Mouse (Mus musculus) thymus, adult 2 months (tissue): Measurements from ENCODE around the gene Lrrc27. TPM values are rescaled to one million over a fixed set of nuclear protein-coding genes. Genes with fewer than 3 reads are reported as not detected.

Experiments used
- DNase-seq: peaks from one replicate; pipeline ENCODE4 v3.0.0; 2021
- H3K27ac ChIP-seq: fragments of 200-500 bp; 2 replicates; pipeline ENCODE4 v1.5.1; 2012; ENCODE audit warnings: low read length, control low read depth; ENCODE audit not compliant: control insufficient read depth, insufficient read depth
- H3K27me3 ChIP-seq: fragments of 200-500 bp; 2 replicates; pipeline ENCODE4 v1.6.1; 2012; ENCODE audit warnings: mild to moderate bottlenecking, low read length, moderate library complexity, mixed read lengths; ENCODE audit not compliant: control insufficient read depth, insufficient read depth
- H3K36me3 ChIP-seq: fragments of 200-500 bp; 2 replicates; pipeline ENCODE4 v1.6.1; 2012; ENCODE audit warnings: mild to moderate bottlenecking, low read length, moderate library complexity; ENCODE audit not compliant: control insufficient read depth, insufficient read depth
- H3K4me1 ChIP-seq: fragments of 200-500 bp; replicated peaks from 2 replicates; pipeline ENCODE4 v1.6.1; 2012; ENCODE audit warnings: low read length; ENCODE audit not compliant: control insufficient read depth, insufficient read depth
- H3K4me3 ChIP-seq: fragments of 200-500 bp; 2 replicates; pipeline ENCODE4 v1.5.1; 2012; ENCODE audit warnings: mild to moderate bottlenecking, low read length, control low read depth, moderate library complexity; ENCODE audit not compliant: control insufficient read depth, insufficient read depth
- CTCF ChIP-seq: fragments of 200-500 bp; IDR thresholded peaks from 2 replicates; pipeline ENCODE4 v1.5.1; 2012; ENCODE audit warnings: mild to moderate bottlenecking, control low read depth, low read length, moderate library complexity, borderline replicate concordance; ENCODE audit not compliant: control insufficient read depth, poor library complexity, insufficient read depth; ENCODE audit errors: extremely low read depth
- POLR2A ChIP-seq: fragments of 200-500 bp; IDR thresholded peaks from 2 replicates; pipeline ENCODE4 v1.6.1; 2012; ENCODE audit warnings: mild to moderate bottlenecking, low read length, control low read depth, moderate library complexity; ENCODE audit not compliant: control insufficient read depth, poor library complexity, insufficient read depth; ENCODE audit errors: extremely low read depth
- WGBS: fragments of 180-500 bp; shearing (Covaris S2); methylation state at CpG from one replicate; pipeline ENCODE4 v1.1.7; 2018; 5-methylcytosine and 5-hydroxymethylcytosine counted together
- polyA plus RNA-seq: library from polyadenylated mRNA; depleted of rRNA; stranded (reverse); fragments of >200 nt; gene quantifications from 2 replicates; pipeline ENCODE4 v1.2.3, GENCODE M21; 2012

Lrrc27 gene
- polyA plus RNA-seq, 1 experiment, result 3.9 TPM

DNA sequence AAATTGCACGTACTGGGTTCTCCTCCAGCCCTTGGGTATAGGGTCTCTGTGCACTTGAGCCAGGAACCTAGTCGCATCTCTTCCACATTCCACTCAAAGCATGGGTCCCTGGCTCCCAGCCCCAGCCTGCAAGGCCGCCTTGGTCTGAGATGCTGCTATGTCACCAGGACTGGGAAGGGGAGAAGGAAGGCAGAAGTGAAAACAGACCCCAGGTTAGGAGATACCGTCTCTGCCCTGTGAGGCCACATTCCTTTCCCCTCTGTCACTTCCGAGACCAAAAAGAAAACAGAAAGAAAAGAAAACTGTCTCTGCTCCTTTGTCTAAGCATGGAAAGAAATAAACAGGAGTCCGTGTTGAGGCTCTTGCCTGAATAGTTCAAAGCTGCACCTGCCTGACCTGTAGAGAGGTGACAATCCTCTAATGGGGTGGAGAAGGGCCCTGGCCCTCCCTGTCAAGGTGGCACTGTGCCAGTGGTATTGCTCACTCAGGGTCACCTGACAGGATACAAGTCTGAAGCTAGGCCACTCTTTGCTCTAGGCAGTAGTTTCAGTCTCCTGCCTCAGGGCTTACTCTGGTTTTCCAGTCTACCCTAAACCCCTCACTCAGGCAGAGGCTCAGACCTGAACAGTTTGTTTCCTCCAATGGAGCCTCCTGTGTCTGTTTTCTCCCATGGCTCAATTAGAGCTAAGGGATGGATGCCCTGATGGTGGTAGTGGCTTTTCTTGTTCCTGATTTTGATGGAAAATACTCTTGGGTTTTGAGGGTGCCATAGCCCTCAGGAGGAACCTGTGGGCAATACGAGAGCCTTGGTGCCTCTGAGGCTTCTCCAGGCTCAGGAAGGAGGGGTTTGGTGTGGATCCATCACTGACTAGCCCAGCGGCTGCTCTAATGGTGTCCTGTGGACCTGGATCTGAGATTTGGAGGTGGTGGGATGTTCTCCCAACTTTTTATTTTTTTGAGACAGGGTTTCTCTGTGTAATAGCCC lies 54.4 kb downstream of the Lrrc27 start:
- H3K4me3 ChIP-seq, result no peak overlapping the region
- 0 out of 2 replicates have a peak, but pooled peaks cover 2% of the 10 kb centered on the region for H3K4me1 ChIP-seq
- no peaks in the 10 kb centered on the region for H3K27me3 ChIP-seq
- no peak for TF ChIP-seq POLR2A
- TF ChIP-seq CTCF, result no peak
- H3K36me3 ChIP-seq, result no peaks in the 10 kb centered on the region
- H3K27ac ChIP-seq, result no peak overlapping the region
- WGBS, result 84% methylated on average over 8 of the region's 8 CpGs
- DNase-seq, result no peak

GRCm38 (mm10) chr7:139270738-139271137 lies 58.0 kb downstream of the Lrrc27 start:
- H3K27me3 ChIP-seq, result no peaks in the 10 kb centered on the region

DNA sequence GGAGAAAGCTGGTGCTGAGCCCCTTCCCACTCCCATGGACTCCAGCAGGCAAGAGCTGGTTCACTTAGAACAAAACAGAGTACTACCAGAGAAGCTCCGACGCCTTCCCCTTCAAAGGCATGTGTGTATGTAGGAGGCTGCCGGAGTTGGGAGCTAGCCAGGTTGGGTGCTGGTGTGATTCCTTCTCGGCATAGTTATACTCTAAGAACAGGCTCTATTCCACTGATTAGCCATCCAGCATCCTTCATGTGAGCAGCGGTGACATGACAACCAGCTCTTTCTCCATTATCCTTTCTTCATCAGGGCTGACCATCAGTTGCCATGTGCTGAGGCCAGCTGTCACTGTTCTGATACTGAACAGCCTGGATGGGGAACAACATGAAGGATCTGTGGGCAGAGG lies 59.1 kb downstream of the Lrrc27 start:
- no peak overlapping the region for H3K4me3 ChIP-seq
- H3K27me3 ChIP-seq, result no peaks in the 10 kb centered on the region
- DNase-seq, result no peak
- 92% methylated on average over 5 of the region's 5 CpGs for WGBS
- no peak overlapping the region for H3K27ac ChIP-seq
- H3K4me1 ChIP-seq, result peaks cover 16% of the 10 kb centered on the region
- H3K36me3 ChIP-seq, result no peaks in the 10 kb centered on the region
- TF ChIP-seq CTCF, result no peak
- no peak for TF ChIP-seq POLR2A

More at GRCm38 (mm10) chr7:139270738-139271137, 58.0 kb downstream of the Lrrc27 start:
- Histone ChIP-seq H3K4me3 (no peak overlapping the region), H3K4me1 (peaks cover 16% of the 10 kb centered on the region), H3K36me3 (no peaks in the 10 kb centered on the region), H3K27ac (no peak overlapping the region)
- 100% methylated on average over 1 of the region's 1 CpGs for WGBS
- no peak for DNase-seq
- TF ChIP-seq CTCF, result no peak
- no peak for TF ChIP-seq POLR2A

GRCm38 (mm10) chr7:139272639-139273396 lies 60.0 kb downstream of the Lrrc27 start:
- no peak overlapping the region for H3K27ac ChIP-seq
- no peak for DNase-seq
- H3K4me3 ChIP-seq, result no peak overlapping the region
- TF ChIP-seq POLR2A (no peak), CTCF (no peak)
- no peaks in the 10 kb centered on the region for H3K36me3 ChIP-seq
- H3K4me1 ChIP-seq, result peaks cover 16% of the 10 kb centered on the region
- H3K27me3 ChIP-seq, result no peaks in the 10 kb centered on the region
- 0% methylated on average over 1 of the region's 1 CpGs for WGBS

GRCm38 (mm10) chr7:139273397-139273719 lies 60.6 kb downstream of the Lrrc27 start:
- DNase-seq, result no peak
- H3K4me3 ChIP-seq, result no peak overlapping the region

GRCm38 (mm10) chr7:139275586-139275985 lies 62.8 kb downstream of the Lrrc27 start:
- peaks cover 16% of the 10 kb centered on the region for H3K4me1 ChIP-seq
- H3K27me3 ChIP-seq, result no peaks in the 10 kb centered on the region
- no peak for DNase-seq
- TF ChIP-seq CTCF (no peak), POLR2A (no peak)
- 86% methylated on average over 10 of the region's 10 CpGs for WGBS
- no peak overlapping the region for H3K4me3 ChIP-seq
- H3K36me3 ChIP-seq, result no peaks in the 10 kb centered on the region
- no peak overlapping the region for H3K27ac ChIP-seq

More at GRCm38 (mm10) chr7:139273397-139273719, 60.6 kb downstream of the Lrrc27 start:
- Histone ChIP-seq H3K4me1 (peaks cover 16% of the 10 kb centered on the region), H3K27ac (no peak overlapping the region), H3K27me3 (no peaks in the 10 kb centered on the region), H3K36me3 (no peaks in the 10 kb centered on the region)
- 6% methylated on average over 2 of the region's 2 CpGs for WGBS
- TF ChIP-seq POLR2A (no peak), CTCF (no peak)
